Mouse (Mus musculus) CD8-positive naive resting alpha-beta T cell, adult 2 months (primary cell): ENCODE measurements around the gene Ecel1.
A peak's percentile ranks its signal among the peaks of the same experiment; 100 is the strongest.

ENCODE experiments used
- DNase-seq, 2 experiments: peaks; one replicate each; pipeline ENCODE4 v3.0.0; 2022; ENCODE audit warnings: low read depth in 2 of 2, low spot score in 2 of 2

Gene Ecel1

DNA sequence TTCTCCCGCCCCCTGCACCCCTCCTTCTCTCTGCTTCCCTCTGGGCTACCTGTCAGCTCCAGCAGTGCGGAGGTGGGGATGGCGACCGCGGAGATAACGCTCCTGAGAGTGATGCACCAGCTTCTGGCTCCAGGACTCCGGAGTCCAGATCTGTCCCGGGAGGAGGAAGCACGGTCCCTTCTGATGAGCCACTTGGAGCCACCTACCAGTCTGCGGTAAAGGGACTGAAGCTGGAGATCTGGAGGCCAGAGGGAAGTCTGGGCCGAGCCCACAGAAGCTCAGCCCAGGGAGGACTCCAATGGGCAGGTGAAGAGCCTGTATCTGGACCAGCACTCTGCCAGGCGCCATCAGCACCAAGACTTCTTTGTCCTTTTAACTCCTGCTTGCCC is at the start of gene Ecel1:
Gene Ecel1, minus strand, starts transcription at position 323 of the 389 bp plus-strand sequence.
- DNase-seq = no peak

DNA sequence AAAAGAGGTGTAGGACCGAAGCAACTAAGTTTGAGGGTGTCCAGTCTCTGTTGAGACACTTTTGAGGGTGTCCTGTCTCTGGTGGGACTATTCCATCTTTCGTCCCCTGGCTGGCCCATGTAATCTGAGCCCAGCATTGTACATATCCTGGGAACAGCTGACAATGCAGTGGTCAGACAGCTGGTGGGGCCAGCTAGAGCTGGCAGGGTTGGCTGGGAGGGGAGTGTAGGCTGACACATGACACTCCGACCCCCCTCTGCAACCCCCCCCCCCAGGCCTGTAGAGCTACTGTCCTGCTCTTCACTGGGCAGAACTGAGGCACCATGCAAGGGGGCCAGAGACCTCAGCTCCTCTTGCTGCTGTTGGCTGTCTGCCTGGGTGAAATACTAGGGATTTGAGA is 49.2 kb upstream of the Ecel1 start:
- no peak for DNase-seq

DNA sequence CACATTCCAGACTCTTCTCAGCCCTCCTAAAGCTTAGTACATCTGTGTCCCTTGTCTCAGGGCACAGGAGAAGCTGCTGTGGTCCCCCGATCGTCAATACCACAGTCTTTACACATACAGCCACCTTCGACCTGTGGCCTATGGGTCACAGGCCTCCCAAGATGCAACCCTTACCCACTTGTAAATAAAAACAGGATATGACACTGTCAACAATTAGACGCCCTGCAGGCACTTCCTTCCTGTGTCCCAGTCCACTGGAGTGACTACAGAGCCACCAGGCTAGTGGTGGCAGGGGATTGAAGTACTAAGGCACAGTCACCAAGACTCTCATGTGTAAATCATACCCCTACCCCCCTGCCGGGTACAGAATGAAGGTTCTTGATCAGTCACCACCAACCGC is 48.7 kb upstream of the Ecel1 start:
- DNase-seq = no peak

DNA sequence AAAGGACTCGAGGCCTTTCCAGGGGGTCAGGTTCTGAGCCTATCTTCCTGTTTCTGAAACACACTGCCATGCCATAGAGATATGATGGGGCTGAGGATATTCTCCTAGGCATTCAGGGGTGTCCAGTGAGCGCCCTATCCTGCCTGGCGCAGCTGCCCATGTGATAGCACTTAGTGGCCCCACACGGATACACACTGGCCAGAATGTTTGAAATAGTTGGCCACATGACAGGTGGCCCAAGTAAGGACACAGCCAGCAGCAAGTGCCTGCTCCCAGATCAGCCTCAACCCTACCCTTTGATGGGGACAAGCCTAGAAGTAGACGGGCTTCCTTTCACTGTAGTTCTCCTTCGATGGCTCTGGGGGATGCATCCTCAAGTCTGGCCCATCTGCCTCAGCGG is 48.1 kb upstream of the Ecel1 start, which contains the start of gene Chrng:
Gene Chrng, plus strand, starts transcription at position 193 of the 400 bp plus-strand sequence.
- DNase-seq = no peak

DNA sequence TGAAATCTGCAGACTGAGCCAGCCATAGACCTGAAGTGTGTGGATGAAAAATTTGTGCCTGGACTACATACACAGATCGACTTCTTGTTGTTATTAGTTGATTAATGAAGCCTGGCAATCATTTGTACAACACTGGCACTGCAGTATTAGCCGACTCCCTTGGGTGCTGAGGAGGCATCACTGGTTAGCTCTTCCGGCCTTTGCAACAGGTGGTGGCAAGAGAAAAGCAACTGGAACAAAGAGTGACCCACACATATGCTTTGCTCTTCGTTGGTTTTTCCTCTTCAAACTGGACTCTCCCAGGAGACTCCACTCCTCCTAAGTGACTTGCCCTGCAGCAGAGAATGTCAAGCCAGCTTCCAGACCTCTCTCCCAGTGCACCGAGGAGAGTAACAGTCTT is 47.5 kb upstream of the Ecel1 start:
- no peak for DNase-seq

DNA sequence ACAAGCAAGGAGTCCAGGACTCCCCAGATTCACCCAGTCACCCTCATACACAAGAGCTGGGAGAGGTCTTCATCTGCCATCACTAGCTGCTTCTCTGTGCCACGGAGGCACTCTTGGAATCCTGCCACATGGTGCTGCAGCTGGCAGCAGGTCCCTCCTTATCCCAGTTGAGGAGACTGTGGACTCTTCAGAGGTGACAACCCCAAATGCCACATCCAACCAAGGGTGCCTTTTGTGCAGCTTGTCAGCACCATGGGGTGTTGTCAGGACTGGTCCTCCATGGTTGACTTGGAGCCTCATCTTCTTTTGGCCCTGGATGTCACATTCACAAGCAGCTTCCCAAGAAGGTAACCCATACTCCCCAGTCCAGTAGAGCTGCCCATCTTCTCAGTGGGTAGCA is 45.5 kb upstream of the Ecel1 start:
- DNase-seq = no peak

DNA sequence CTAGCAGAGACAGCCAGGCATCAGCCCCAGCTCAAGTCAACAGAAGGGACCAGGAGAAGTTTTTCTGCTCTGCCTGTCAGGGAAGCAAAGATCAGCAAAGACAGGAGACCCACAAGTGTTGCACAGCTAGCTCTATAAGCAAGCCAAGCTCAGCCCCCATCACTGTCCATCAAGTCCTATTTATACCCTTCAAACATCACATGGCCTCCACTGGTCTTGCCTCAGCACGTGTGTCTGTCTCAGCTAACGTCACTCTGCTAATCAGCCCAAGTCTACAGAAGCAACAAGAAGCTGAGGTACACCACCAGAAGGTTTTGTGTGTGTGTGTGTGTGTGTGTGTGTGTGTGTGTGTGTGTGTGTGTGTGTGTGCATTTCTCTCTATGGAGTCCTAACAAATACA is 44.5 kb upstream of the Ecel1 start:
- no peak for DNase-seq

DNA sequence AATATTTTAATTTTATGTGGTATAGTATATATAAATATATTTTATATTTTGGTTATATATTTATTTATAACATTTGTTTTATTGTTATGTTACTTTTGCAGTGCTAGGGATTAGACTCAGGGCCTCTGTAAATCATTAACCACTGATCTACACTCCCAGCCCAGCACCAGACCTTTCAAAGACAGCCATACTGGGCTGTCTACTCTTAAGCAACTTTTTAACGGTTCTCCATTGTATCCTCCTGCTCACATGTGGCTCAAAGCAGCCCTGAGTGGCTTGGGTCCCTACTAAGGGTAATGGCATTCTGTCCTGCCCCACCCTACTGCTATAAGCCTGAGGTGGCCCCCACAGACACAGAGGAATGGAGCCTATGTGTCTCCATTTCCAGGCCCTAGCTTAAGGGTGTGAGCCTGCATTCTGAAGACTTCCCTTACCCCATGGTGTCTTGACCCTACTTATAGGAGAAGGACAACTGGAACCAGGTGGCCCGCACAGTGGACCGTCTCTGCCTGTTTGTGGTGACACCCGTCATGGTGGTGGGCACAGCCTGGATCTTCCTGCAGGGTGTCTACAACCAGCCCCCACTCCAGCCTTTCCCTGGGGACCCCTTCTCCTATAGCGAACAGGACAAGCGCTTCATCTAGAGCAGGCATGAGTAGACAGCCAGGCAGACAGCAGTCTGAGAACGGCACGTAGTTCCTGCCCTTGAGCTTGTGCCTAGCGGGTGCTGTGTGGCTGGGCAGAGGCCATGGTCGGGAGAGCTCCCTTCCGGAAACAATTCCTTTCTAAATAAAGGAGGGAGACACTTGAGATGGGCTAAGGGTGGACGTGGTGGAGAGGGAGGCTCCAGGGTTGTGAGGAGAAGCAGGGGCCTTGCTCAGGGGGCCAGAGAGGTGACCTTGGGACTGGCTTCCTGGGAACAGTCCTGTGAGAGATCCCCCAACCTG is 42.1 kb upstream of the Ecel1 start:
- no peak for DNase-seq

DNA sequence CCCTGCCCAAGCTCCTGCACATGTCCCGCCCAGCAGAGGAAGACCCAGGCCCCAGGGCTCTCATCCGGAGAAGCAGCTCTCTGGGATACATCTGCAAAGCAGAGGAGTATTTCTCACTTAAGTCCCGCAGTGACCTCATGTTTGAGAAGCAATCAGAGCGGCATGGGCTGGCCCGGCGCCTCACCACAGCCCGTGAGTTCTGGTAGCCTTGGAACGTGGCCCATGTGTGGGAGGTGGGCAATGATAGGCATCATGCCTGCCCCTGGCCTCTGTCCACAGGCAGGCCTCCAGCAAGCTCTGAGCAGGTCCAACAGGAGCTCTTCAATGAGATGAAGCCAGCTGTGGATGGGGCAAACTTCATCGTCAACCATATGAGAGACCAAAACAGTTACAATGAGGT is 41.0 kb upstream of the Ecel1 start:
- DNase-seq = no peak

DNA sequence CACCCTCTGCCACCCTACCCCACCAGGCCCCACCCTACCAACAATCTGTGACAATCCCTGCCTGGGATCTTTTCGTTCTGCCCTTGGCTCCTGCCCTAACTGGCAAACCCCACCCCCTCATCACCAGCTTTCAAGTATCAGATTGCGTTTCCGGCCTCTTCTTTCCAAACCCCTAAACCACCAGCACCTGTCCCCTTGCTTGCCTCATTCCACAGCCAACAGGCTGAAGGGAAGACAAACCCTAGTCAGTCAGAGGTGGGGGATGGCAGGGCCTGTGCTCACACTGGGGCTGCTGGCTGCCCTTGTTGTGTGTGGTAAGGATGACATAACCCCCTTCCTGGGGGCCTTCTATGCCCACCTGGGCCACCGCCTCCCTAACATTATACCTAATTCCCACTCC is 34.1 kb upstream of the Ecel1 start, which contains the start of gene Chrnd:
Gene Chrnd, plus strand, starts transcription at position 179 of the 400 bp plus-strand sequence.
- DNase-seq = no peak

DNA sequence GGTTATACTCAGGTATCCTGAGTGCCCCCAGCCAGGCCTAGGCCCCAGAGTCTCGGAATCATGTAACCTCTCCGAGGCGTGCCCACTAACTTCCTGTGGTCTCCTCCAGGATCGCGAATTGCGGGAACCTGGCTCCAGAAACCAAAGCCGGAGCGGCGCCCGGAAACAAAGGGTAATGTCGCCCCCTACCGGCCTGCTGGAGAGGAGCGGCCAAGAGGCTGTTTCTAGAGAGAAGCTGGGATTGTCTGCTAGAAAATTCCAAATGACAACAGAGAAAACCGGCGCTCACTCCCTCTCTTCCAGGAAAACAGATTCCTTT is 30.7 kb upstream of the Ecel1 start:
- peak; percentile 38 to 49 for DNase-seq

DNA sequence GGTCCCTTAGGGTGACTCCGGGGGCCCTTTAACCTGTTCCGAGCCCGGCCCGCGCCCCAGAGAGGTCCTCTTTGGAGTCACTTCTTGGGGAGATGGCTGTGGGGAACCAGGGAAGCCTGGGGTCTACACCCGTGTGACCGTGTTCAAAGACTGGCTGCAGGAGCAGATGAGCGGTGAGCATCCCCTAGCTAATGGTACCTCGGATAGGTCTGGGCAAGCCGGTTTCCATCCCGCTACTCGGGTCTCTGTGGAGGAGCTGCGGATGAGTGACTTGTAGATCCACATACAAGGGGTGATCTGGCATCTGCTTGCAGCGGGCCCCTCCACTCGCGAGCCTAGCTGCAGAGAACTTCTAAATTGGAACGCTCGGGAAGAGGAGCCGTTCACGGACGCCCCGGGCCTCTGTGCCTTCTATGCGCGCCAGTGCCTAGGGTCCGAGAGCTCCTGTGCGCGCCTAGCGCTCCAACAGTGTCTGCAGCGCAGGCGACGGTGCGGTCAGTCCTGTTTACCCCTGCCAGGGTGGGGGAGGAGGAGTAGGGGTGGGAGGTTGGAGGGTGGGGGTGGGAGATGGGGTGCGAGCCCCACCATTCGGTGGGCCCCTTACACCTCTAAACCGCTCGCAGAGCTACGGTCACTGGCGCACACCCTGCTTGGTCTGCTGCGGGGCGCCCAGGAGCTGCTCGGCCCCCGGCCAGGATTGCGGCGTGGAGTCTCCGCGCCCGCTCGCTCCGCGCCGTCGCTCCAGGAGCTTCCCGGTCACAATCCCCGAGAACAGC is 30.1 kb upstream of the Ecel1 start:
- peak in 1 of 2 experiments; percentile 3 for DNase-seq

DNA sequence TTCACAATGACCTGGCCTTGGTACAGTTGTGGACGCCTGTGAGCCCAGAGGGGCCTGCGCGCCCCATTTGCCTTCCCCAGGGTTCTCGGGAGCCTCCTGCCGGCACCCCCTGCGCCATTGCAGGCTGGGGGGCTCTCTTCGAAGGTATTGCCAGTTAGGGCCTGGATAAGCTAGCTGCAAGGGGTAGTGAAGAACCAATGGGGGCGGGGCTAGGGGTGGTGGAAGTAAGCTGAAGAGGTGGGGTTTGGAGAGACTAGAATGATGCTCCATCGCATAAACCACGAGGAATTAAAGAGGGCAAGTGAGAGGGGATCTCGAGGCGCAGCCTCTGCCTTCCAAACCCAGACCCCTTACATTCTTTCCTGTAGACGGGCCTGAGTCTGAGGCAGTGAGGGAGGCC is 29.2 kb upstream of the Ecel1 start:
- peak in 1 of 2 experiments; percentile 15 for DNase-seq

DNA sequence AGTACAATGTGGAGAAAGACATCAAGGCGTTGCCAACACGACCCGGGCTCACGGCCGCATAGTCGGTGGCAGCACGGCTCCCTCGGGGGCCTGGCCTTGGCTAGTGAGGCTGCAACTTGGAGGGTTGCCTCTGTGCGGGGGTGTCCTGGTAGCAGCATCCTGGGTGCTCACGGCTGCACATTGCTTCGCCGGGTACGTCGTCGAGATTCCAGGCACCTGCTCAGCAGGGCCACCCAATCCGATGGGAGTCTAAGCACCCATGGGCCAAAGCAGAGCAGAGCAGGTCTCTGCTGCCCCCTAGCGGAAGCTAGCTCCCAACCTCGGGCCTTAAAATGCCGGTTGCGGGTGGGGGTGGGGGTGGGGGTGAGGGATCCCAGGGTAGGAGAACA is 28.4 kb upstream of the Ecel1 start:
- peak; percentile 57 to 65 for DNase-seq

DNA sequence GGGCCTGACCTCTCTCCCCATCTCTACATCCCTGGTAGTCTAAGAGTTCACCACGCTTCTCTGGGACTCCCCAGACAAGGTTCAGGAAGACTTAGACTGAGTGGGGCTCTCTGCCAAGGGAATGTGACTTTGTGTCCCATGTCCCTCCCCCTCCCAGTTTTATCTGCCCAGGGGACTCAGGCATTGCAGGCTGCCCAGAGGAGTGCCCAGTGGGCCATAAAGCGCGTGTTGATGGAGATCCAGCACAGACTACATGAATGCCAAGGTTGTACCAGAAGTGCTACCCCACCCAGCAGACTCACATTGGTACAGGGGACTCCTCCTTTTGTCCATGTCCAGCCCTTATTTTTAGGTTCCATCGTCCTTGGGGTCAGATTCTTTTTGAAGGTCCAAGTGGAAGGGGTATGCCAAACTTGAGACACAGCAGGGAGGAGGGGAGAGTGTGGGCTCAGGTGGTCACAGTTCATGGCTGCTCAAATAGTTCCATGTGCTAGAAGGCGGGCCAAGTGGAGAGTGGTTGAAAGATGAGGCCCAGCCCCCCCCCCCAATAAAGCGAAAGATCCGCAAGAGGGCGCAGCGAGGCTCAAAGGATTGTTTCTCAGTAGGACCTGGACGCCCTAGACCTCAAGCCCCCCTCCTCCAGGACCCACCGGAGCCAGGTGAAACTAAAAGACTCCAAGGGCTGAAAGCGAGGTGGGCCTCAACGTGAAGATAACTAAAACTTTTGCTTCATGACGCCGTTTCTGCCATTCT is 27.9 kb upstream of the Ecel1 start:
- DNase-seq = no peak

DNA sequence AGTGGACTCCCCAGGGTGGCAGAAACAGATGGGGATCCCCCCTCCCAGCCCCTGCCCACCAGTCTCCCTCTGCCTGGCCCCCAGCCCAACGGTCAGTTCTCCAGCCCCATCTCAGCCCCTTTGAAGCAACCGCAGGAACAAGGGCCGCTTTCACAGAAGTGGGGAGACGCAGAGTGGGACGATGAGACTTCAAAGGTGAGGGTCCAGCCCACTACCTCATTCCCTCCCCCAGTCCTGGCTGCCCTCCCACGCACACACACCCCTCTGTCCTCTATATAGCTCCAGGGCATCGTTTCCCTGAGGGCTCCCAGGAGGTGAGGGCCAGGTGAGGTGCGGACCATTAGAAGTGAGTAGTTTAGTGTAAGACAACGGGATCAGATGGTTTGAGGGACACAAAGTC is 26.7 kb upstream of the Ecel1 start, which contains the start of gene Prss56:
Gene Prss56, plus strand, starts transcription at position 301 of the 400 bp plus-strand sequence.
- DNase-seq = no peak

DNA sequence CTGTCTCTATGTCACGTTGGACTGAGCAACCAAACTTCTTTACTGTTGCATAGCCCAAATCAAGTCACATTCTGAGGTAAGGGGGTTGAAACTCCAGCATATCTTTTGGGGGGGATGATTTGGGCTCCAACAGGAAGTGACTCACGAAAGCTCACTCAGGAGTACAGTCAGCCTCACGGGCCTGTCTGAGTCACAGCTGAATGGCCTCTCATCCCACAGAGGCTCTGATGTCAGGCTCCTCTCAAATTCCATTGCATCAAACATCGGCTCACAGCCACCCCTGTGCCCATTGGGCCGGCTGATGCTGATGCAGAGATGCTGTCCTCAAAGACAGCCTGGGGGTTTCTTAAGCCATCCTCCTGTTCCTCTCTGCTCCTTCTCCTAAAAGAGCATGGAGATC is 24.6 kb upstream of the Ecel1 start:
- no peak for DNase-seq

DNA sequence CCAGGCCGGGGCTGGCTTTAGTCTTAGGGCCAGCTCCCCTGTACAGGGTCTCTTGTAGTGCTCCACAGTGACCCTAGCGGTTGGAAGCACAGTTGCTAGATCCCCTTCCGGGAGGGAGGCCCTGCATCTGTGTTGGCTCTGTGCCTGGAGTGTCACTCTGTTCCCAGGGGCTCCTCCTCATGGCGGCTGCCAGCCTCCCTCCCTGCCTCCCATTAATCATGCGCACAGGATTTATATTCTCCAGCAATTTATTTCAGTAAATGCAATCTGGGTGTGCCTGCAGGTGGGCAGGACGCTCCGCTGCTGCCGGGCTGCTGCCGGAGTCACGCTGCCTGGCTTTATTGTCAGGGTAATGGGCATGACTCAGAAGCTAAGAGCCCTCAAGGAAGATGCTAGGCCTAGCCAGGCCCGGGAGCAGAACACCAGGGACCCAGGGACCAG is 19.6 kb upstream of the Ecel1 start:
- DNase-seq = no peak

DNA sequence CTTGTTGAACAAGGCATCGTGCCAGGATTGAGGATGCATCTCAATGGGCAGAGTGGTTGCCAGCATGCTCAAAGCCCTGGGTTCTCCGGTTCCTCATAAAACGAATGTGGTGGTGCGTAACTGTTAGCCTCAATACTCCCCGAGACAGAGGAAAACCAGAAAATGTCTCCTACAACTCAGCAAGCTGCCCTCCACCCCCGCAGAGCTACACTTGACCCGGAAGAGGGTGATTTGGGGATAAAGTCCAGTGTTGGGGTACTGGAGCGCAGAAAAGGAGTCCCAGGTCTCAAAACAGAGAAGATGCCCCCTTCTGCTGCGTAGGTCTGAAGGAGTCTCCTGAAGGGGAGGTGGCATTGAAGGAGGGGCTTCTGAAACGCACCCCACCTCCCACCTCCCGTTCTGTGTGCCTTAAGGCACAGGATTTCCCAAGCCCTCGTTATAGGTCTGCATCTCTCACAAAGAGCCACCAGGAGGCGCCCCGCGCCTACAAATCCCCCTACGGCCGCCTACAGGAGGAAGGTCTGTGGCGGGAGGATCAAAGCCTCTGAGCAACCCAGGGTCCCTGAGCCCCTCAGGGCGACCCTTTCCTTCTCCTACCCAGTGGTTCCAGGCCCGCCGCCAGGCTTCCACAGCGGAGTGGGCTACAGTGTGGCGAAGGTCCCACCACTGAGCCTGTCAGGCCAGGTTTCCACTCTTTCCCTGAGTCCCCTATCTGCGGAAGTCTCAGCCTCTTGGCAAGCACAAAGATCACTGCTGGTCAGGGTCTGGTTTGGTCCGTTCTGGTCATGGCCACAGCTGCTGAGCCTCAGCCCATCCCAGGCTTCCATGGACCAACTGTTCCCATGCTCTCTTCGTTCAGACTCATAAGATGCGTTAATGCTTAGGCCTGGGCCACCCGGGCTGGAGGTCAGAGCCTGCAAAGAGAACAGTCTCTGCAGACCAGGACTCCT is 18.0 kb upstream of the Ecel1 start:
- DNase-seq = peak; percentile 23 to 30

DNA sequence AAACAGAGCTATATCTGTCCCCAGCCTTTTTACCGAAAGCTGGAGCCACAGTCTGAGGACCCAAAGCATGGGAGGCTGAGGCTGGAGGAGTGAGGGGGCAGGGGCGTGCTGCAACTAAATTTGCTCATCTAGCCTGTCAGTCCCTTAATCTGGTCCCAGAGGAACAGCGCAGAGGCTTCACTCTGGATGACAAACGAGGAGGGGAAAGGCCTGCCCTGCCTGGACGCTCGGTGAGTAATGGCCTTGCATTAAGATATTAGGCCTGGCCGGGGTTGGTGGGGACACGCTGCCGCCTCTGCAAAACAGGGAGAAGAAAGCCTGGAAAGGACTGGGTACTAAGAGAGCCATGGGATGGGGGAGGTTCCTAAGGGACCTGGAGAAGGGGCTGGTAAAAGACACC is 16.0 kb upstream of the Ecel1 start:
- DNase-seq = no peak
